Mouse (Mus musculus): ENCODE results near the gene Fam185a. TPM values are rescaled to one million over a fixed set of nuclear protein-coding genes. Genes with fewer than 3 reads are reported as not detected.

The Fam185a gene
- polyA plus RNA-seq, 1 experiment from 2014 or later = 8.4 TPM

- WGBS = 93% methylated on average over 15 of the region's 15 CpGs
- H3K9ac ChIP-seq (replicated peaks; ENCODE audit: low read length) = no peak overlapping the region
- 0 out of 2 replicates have a peak, but pooled peaks cover 4% of the 10 kb centered on the region for H3K9me3 ChIP-seq (ENCODE audit: control insufficient read depth, low read length)
- no peaks in the 10 kb centered on the region for H3K36me3 ChIP-seq (ENCODE audit: control insufficient read depth, insufficient read depth, low read length)
- H3K4me2 ChIP-seq (ENCODE audit: low read length) = no peak overlapping the region
- no peak overlapping the region for H3K4me3 ChIP-seq (replicated peaks; ENCODE audit: low read depth, low read length)
- ATAC-seq (ENCODE audit: low FRiP score, low TSS enrichment) (no peak), DNase-seq (no peak)
- H3K4me1 ChIP-seq (ENCODE audit: control insufficient read depth, insufficient read depth, low read length) = no peaks in the 10 kb centered on the region
- H3K27me3 ChIP-seq (ENCODE audit: control insufficient read depth, insufficient read depth, low read length) = no peaks in the 10 kb centered on the region
- H3K27ac ChIP-seq (replicated peaks; ENCODE audit: low read depth, low read length) = no peak overlapping the region
Measured at GRCm38 (mm10) chr5:21528068-21528842, 103.5 kb downstream of the Fam185a start.

- no peaks in the 10 kb centered on the region for H3K4me1 ChIP-seq (ENCODE audit: control insufficient read depth, insufficient read depth, low read length)
- H3K9ac ChIP-seq (replicated peaks; ENCODE audit: low read length) = no peak overlapping the region
- no peak overlapping the region for H3K4me3 ChIP-seq (replicated peaks; ENCODE audit: low read depth, low read length)
- 95% methylated on average over 8 of the region's 8 CpGs for WGBS
- no peak overlapping the region for H3K27ac ChIP-seq (replicated peaks; ENCODE audit: low read depth, low read length)
- no peak for DNase-seq
- H3K4me2 ChIP-seq (ENCODE audit: low read length) = no peak overlapping the region
- H3K27me3 ChIP-seq (ENCODE audit: control insufficient read depth, insufficient read depth, low read length) = no peaks in the 10 kb centered on the region
- no peaks in the 10 kb centered on the region for H3K36me3 ChIP-seq (ENCODE audit: control insufficient read depth, insufficient read depth, low read length)
- no peak for ATAC-seq (ENCODE audit: low FRiP score, low TSS enrichment)
- 0 out of 2 replicates have a peak, but pooled peaks cover 4% of the 10 kb centered on the region for H3K9me3 ChIP-seq (ENCODE audit: control insufficient read depth, low read length)
Measured at GRCm38 (mm10) chr5:21529110-21529720, 104.5 kb downstream of the Fam185a start.

Other genes with a start within 250 kb of the Fam185a start
- 9.1 and 9.2 TPM in 2 replicates for gene Gsap, start 238.7 kb upstream of the Fam185a start, polyA plus RNA-seq (2014; fragmentation: Nextera tagmentation; extraction: Ambion mirVana)
- 1.8 and 2.3 TPM in 2 replicates for gene Fgl2, start 52.3 kb upstream of the Fam185a start, polyA plus RNA-seq (2014; fragmentation: Nextera tagmentation; extraction: Ambion mirVana)
- 0.07 and 0.36 TPM in 2 replicates for gene Ccdc146, start 281 bp upstream of the Fam185a start, polyA plus RNA-seq (2014; fragmentation: Nextera tagmentation; extraction: Ambion mirVana)
- 0.59 and 9.9 TPM in 2 replicates for gene Lrrc17, start 118.6 kb downstream of the Fam185a start, polyA plus RNA-seq (2014; fragmentation: Nextera tagmentation; extraction: Ambion mirVana)
- 0.09 and 0.47 TPM in 2 replicates for gene Fbxl13, start 220.7 kb downstream of the Fam185a start, polyA plus RNA-seq (2014; fragmentation: Nextera tagmentation; extraction: Ambion mirVana)
- 73.7 and 85.6 TPM in 2 replicates for gene Armc10, start 220.9 kb downstream of the Fam185a start, polyA plus RNA-seq (2014; fragmentation: Nextera tagmentation; extraction: Ambion mirVana)